Mouse (Mus musculus) testis, postnatal 14 days (tissue): ENCODE data around the gene Pik3r2.

Experiments used
- DNase-seq: peaks from one replicate; pipeline ENCODE4 v3.0.0; 2021; ENCODE audit warnings: low spot score

Pik3r2 gene

DNA sequence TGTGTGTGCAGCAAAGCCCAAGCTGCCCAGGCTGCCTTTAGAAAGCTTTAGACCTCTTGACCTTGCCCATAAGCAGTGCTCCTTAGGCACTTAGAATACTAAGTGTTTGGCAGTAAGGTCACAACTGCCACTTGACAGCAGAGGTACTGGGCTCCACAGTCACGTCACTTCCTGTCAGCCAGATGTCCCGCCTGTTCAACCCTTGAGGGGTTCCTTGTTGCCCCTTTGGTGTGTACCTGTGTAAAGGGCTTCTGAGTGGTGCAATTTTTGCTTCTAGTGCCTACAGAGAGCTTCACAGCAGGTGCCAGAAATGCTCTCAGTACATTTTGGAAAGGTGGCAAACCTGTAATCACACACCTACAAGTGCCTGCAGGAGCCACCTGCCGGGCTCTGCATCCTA, 38.3 kb downstream of the Pik3r2 start:
- DNase-seq: no peak

DNA sequence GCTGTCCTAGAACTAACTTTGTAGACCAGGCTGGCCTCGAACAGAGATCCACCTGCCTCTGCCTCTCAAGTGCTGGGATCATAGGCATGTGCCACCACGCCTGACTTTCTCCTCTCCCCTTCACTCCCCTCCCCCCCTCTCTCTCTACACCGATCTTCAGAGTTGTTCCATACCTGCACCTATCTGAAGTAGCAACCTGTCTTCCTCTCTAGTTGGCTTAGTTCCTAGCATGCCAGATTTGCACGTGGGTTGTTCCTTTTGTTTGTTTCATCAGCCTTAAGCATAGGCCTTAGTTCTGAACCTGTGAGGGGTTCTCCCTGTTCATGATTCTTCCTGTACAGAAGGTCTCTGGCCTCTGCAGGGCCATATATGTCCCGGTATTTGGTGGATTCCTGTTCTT, 38.8 kb downstream of the Pik3r2 start:
- no peak for DNase-seq

DNA sequence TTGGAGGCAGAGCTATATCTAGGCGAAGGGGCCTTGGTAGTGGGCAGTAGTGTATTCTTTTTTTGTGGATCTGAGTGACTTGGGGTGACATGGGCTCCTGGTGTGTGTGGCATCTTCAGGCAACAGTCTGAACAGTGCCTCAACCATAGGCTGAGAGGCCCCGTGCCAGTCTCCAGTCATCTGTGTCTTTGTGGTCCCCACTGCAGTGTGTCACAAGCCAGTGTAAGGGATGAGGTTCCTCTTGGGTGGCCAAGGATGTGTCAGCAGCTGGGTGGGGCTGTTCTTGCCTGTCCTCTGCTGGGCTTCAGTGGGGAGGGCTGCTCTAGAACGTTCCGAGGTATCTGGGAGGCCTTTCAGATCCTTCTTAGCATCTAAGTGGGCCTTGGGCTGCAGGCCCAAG, 45.6 kb downstream of the Pik3r2 start:
- DNase-seq: no peak

DNA sequence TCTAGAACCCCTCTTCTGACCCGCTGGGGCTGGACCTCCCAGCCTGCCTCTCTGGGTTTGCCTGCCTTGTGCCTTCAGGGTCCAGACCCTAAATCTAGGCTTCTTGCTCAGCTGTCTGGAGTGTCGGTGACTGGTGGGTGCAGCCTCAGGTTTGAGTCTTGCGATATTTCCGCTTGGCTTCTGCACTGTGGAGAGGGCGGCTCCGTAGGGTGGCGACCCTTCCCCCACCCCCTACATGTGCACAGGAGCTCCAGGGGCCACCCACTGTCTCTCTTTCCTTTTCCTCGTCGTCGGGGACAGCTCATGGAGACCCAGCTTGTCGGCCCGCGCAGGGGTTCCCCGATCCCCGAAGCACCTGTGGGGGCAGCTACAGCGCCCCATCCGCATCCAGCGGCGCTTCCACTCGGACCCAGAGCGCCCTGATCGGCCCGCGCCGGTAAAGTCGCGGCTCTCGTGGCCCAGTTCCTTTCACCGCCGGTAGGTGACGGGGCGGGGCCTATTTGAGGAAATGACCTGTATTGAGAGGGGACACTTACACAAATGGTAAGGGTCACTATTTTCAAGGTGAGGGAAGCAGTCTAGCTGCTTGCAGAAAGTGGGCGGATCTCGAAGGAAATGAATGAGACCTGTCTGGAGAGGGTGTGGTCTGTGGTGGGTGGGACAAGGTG, 46.6 kb downstream of the Pik3r2 start:
- no peak for DNase-seq

DNA sequence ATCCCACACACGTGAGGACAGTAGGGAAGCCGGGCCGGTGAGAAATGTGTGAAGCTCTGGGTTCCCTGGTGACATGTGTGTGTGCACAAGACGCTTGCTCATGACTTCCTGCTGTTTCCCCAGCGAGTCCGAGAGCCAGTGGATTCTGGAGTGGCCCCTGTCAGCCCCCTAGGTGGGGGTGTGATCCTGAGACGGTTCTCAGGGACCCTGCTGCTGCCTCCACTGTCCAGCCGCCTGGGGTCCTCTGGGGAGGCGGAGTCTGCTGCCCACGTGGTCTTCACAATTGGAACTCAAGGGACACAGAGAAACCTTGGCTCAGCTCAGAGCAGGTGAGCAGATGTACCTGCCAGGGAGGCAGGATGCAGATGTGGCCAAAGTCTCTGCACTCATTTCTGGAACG, 49.8 kb downstream of the Pik3r2 start:
- DNase-seq: no peak

DNA sequence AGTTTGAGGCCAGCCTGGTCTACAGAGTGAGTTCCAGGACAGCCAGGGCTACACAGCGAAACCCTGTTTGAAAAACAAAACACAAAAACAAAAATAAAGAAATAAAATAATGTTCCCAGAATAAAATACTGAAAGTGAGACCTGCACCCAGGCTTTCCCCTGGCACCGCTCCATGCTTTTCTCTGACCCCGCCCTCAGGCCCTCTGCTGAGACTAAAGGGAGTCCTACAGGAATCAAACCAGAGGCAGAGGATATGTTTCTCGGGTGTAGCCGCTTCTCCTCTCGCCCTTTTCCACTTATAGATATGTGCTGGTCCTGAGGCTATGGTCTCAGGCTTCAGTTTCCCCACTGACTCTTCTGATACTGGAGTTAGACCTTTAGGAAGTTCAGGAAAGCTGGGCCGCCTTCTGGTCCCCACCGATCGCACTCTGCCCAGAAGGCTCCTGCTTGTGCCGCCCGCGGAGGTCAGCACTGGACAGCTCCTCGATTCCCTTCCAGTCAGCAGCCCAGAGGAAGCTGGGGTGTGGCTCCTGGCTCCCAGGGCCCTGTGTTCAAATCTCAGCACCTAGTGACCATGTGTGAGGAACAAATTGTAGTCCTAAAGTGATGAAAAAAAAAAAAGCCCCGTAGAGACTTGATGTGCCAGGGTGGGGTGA, 50.6 kb downstream of the Pik3r2 start:
- DNase-seq: no peak

DNA sequence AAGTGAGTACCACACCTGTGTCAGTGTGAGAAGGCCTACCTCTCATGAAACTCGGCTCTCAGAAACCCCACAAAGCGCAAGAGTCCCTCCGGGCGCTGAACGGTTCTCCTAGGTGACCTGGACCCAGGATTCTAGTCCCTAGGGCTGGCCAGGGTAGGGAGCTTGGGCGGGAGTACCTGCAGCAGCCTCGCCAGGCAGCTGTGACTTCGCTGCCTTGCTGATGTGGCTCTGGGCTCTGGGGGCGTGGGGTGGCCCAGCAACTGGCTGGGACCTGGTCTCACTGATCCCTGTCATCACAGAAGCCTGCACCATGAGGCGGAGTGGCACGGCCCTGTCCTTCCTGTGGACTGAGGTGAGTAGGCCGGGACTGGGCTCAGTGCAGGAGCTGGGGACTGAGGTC, 52.3 kb downstream of the Pik3r2 start:
- DNase-seq: no peak

DNA sequence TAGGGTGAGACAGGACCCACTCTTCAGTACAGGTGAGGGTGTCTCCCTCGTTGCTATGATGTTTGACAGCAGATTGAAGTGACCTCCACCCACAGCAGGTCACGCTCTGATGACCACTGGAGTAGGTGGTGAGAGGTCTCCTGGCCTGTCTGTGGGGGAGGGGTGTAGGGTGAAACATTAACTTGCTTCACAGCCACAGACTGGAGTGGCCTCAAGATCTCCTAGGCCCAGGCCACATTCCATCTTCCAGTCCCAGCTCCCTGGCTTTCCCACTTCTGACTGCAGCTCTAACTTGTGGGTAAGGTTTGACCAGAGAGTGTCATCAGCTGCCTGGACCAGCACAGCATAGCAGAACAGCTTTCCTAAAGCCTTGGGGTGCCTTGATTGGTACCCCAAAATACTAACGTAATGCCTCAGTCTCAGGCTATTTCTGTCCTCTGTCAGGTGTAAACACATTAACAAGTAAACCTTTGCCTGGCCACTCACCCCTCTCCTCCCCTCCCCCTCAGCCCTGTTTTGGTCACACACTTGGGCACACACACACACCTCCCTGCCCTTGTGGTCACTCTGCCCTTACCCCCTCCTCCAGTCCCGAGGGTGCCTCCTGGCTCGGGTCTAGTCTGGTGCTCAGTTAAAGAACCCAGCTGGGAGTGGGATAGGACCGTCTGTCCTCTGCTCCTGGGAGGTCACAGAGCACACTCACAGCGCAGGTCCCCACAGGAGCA, 52.9 kb downstream of the Pik3r2 start, which contains the start of gene Pde4c:
Gene Pde4c, plus strand, starts transcription at position 235 of the 725 bp plus-strand sequence.
- no peak for DNase-seq

DNA sequence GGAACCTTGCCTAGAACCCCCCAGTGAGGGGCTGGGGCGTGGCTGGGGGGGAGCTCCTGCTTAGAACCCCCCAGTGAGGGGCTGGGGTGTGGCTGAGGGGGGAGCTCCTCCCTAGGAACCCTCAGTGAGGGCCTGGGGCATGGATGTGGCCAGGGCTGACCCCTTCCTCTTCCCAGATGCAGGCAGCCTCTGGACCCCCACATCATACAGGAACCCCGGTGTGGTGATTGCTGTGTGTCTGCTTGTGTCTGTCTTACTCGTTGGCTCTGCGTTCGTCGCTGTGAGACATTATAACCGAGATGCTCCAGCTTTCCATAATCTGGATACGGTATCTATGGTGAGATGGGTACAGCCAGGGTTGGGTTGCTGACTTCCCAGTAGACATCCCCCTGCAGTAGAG, 54.9 kb downstream of the Pik3r2 start:
- no peak for DNase-seq

DNA sequence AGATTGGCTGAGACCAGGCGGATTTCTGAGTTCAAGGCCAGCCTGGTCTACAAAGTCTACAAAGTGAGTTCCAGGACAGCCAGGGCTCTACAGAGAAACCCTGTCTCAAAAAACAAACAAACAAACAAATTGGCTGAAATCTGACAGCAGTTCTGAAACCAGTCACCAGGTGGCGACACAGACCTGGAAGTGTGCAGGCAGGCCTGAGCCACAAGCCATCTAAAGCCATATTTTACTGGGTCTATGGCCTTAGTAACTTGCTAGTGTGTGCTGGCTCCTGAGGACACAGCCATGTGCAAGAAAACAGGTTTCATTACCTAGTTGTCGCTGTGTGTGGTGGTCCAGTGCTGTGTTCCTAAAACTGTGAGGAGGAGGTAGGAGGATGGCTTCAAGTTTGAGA, 55.8 kb downstream of the Pik3r2 start:
- no peak for DNase-seq

DNA sequence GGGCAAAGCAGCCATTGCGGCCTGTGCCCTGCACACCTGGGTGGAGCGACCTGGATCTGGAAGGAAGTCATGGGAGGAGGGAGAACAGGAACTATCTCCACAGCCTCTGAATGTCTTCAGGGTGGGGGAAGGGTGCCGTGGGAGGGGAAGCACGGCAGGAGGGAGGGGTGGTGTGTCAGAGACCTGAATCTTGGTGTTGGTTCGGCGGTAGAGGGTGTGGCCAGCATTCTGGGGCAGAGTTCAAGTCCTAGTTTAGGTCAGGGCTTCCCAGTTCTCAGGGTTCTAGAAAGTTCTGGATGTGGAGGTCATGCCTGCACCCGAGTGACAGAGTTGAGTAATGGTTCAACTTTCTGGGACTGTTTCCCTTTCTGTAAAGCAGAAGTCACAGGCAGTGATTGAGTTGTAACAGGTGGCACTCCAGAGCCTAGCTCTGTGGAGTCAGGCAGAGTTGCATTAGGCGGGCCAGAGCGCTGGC, 56.7 kb downstream of the Pik3r2 start:
- DNase-seq: no peak

DNA sequence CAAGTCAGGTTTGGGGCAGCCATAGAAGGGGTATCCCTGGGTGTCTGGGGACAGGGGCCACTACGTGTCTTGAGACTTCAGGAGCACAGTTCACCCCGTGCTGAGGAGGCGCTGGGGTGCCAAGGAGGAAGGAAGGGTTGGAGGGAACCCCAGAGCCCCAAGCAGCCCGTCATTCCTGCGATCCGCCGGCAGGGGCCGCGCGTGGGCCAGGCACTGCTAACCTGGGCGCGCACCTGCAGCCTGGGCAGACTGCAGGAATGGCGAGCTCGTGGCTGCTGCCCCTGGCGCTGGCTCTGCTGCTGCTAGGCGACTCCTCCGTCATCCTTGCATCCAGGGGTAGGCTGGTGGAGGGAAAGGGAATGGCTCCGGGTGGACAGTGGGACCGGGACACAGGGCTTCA, 58.2 kb downstream of the Pik3r2 start, which contains the start of gene Gm3336:
Gene Gm3336, plus strand, starts transcription at position 247 of the 400 bp plus-strand sequence.
- peak; percentile 72 for DNase-seq
